Mouse (Mus musculus): ENCODE measurements around the gene Ndc80.

DNA sequence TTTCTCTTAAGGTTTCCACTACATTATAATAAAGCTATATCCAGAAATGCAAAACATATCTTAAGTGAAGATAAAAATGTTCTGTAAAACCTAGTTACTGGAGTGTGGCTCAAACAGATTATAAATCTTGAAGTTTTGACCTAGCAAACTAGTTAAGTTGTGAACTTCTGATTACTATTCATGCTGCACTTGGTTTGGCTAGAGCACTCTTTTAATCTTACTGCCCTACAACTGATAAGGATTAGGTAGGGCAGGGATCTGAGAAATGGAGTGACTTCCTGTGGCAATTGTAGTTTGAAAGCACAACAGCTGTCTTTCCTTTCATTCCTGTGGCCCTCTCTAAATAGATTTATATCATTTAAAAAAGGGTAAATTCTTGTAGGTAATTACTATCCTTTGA is 1.4 kb upstream of the Ndc80 start:
- TF ChIP-seq CTCF (conservative IDR thresholded peaks at IDR 0.05; ENCODE audit: insufficient read depth, insufficient read length, low read depth, low read length) (no peak), POLR2A (IDR thresholded peaks at IDR 0.05; ENCODE audit: low read depth, low read length) (no peak)

All from kidney, adult 2 months (tissue).